Mouse (Mus musculus) cerebellum, adult 2 months (tissue): ENCODE results near the gene Mlip.

Experiments
- CTCF ChIP-seq: fragments of 200-500 bp; IDR thresholded peaks from 2 replicates; pipeline ENCODE4 v1.5.1; 2011; ENCODE audit warnings: low read depth, mild to moderate bottlenecking, control low read depth, low read length, moderate library complexity, borderline replicate concordance; ENCODE audit not compliant: insufficient read depth
- POLR2A ChIP-seq: fragments of 200-500 bp; IDR thresholded peaks from 2 replicates; pipeline ENCODE4 v1.6.1; 2011; ENCODE audit warnings: low read length, control low read depth, borderline replicate concordance; ENCODE audit not compliant: insufficient read depth

DNA sequence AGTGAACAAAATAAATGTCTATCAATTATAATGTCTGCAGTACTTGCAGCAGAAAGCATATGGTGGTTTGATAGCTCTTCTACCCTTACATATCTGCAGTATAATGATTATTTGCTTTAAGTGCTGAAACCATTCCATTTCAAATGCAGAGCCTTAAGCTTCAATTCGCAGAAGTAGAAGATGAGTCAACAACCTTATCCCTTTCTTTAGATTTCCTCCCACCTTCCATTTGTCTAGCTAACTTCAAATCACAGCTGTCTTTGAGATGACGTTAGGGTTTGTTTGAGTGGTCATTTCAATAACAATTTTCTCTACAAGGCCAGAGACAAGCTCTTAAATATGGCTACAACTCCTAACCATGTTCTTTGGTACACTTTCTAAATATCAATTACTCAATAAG, 47.4 kb downstream of the Mlip start:
- TF ChIP-seq CTCF (no peak), POLR2A (no peak)
